Mouse (Mus musculus) adrenal gland, postnatal 14 days (tissue): ENCODE measurements at regions not wholly inside any gene's neighbourhood (a gene's known extent, or its start where the extent isn't known, plus 50 kb on each side); places are given as distances from the start of the nearest gene placed in this dataset.

Experiments used
- DNase-seq: peaks from one replicate; pipeline ENCODE4 v3.0.0; 2021; ENCODE audit warnings: mixed read lengths

GRCm38 (mm10) chr3:37971240-37971639 lies 246.9 kb upstream of the Gm5148 start:
- DNase-seq = no peak

GRCm38 (mm10) chr3:37968654-37969053 lies 244.4 kb upstream of the Gm5148 start:
- DNase-seq = no peak

- DNase-seq = no peak
These were observed 240.9 kb upstream of the Gm5148 start for GRCm38 (mm10) chr3:37965221-37965620.

- DNase-seq = no peak
These were observed 239.8 kb upstream of the Gm5148 start for GRCm38 (mm10) chr3:37964083-37964482.

- DNase-seq = no peak
These were observed 238.5 kb upstream of the Gm5148 start for GRCm38 (mm10) chr3:37962811-37963210.

- DNase-seq = no peak
These were observed 237.9 kb upstream of the Gm5148 start for GRCm38 (mm10) chr3:37962043-37962810.

- no peak for DNase-seq
These were observed 234.2 kb upstream of the Gm5148 start for GRCm38 (mm10) chr3:37958361-37958978.

GRCm38 (mm10) chr3:37956543-37956942 lies 232.3 kb upstream of the Gm5148 start:
- DNase-seq = no peak

- peak; percentile 63 for DNase-seq
These were observed 228.6 kb upstream of the Gm5148 start for GRCm38 (mm10) chr3:37952891-37953290.

- no peak for DNase-seq
These were observed 228.0 kb upstream of the Gm5148 start for GRCm38 (mm10) chr3:37952251-37952650.

- DNase-seq = no peak
These were observed 219.4 kb upstream of the Gm5148 start for GRCm38 (mm10) chr3:37943661-37944060.

- no peak for DNase-seq
These were observed 215.7 kb upstream of the Gm5148 start for GRCm38 (mm10) chr3:37940016-37940415.

- no peak for DNase-seq
These were observed 214.6 kb upstream of the Gm5148 start for GRCm38 (mm10) chr3:37938870-37939269.

- DNase-seq = peak; percentile 15
These were observed 213.9 kb upstream of the Gm5148 start for GRCm38 (mm10) chr3:37938284-37938596.

- DNase-seq = no peak
These were observed 213.3 kb upstream of the Gm5148 start for GRCm38 (mm10) chr3:37937381-37938283.

- DNase-seq = no peak
These were observed 212.1 kb upstream of the Gm5148 start for GRCm38 (mm10) chr3:37936251-37936931.

- peak; percentile 52 for DNase-seq
These were observed 210.8 kb upstream of the Gm5148 start for GRCm38 (mm10) chr3:37934905-37935708.

GRCm38 (mm10) chr3:37934236-37934635 lies 209.9 kb upstream of the Gm5148 start:
- DNase-seq = no peak

- no peak for DNase-seq
These were observed 204.4 kb upstream of the Gm5148 start for GRCm38 (mm10) chr3:37928731-37929130.

- DNase-seq = peak; percentile 56
These were observed 195.3 kb upstream of the Gm5148 start for GRCm38 (mm10) chr3:37919450-37920156.
